Mouse (Mus musculus): ENCODE measurements at regions not wholly inside any gene's neighbourhood (a gene's known extent, or its start where the extent isn't known, plus 50 kb on each side); places are given as distances from the start of the nearest gene placed in this dataset.

DNA sequence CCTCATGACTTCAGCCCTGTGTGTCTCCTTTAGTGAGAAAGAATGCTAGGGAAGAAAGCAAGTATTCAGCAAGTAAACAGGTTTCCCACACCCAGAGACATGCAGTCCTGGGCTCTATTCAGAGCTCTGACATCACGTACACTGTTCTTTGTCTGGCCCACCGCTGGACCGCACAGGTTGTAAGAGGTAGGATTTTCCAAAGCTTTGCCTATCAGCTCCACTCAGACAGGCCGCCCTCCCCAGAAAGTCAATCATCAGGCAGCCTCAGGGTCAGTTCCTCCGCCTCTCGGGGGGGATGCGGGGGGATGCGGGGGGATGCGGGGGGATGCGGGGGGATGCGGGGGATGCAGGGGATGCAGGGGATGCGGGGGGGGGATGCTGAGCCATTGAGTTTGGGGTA lies 94.7 kb upstream of the Smarca2 start:
- intact Hi-C loops (cut with DNase I): no loop called here
- DNase-seq (ENCODE audit: extremely low spot score in 1 of 2, low spot score in 2 of 2): no peak

DNA sequence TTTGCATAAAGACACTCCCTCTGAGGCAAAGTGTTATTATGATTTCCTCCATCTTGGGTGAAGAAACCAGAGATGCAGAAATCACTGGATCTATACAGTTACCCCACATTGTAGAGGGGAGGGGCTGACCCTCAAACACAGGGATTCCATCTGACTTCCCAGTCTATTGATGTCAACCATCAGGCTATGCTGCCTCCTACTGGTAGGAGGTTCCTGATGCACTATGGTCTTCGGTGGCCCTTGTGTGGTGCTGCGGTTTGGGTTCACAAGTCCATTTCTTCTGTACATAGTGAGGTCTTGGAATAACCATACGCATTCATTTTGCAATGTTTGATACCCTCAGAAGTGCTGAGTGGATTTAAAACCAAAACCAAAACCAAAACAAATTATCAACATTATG lies 94.0 kb upstream of the Smarca2 start:
- no peak for DNase-seq (ENCODE audit: extremely low spot score in 1 of 2, low spot score in 2 of 2)
- intact Hi-C loops (cut with DNase I): no loop called here

DNA sequence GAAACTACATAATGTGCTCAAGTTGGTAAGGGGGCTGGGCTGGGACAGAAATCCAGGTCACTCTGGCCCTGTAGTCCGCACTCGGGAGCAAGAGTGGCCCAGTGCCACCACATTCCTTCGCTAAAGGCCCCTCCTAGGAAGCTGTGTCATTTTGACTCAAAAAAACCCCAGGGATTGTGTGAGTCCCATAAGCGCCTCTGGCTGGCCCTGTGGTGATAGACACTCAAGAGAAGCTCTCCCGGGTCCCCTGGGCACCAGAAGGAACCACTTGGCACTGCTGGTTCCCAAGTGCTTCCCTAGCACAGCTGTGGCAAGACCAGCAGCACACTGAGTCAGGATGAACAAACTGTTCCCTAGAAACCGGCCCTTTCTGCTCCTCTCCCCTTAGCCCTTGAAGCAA lies 93.1 kb upstream of the Smarca2 start:
- DNase-seq (ENCODE audit: extremely low spot score in 1 of 2, low spot score in 2 of 2): no peak
- intact Hi-C loops (cut with DNase I): no loop called here

DNA sequence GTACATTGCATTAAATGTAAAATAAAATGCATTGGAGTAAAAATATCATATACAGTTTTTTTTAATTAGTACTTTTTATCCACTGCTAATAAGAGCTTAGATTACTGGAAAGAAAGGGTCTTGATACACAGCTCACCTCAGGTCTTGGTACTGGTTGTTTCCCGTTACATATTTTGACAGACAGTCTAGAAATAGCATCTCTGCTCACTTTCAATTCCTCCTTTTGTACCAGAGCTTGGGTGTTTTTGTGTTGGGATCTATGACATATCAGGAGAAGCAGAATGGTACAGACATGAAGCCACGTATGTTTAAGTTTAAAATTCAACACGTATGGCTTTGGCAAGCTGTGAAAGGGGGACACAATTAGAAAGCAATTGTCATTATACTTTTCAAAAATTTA lies 80.3 kb upstream of the Smarca2 start:
- intact Hi-C loops (cut with DNase I): no loop called here
- DNase-seq (ENCODE audit: extremely low spot score in 1 of 2, low spot score in 2 of 2): no peak

DNA sequence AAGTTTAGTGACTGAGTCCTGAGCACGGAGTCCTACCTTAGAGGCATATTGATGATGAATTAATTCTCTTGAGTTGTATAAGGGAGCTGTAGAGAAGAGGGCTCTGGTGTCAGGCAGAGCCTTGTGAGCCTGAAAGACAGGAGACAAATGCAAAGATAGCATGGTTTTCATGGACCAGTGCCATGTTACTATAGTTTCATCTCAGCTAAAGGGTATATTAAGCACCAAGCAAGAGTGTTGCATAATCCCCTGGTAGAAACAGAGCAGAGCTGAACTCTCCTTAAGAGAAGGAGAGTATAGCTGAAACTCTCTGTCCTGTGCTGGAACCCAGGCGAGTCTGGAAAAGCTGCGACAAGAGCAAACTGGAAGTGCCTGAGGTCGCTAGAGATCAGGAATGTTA lies 73.5 kb upstream of the Smarca2 start:
- intact Hi-C loops (cut with DNase I): no loop called here
- no peak for DNase-seq (ENCODE audit: extremely low spot score in 1 of 2, low spot score in 2 of 2)

DNA sequence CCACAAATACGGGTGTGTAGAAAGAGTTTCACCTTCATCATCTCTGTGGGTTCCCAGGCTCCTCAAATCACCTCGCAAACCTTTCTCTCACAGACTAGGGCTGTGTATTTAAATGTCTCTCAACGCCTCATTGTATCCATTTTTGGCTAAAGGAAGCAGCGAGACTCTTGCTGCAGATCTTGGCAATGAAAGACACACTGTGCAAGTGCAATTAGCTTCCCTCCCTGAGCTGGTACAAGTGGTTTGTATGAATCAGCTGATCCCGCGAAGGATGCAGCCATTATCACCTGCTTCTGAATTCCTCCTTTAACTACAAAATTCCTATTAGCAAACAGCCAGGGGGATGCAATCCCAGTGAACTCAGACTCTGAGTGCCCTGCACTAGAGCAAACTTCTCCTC lies 72.3 kb upstream of the Smarca2 start:
- DNase-seq (ENCODE audit: extremely low spot score in 1 of 2, low spot score in 2 of 2): no peak
- intact Hi-C loops (cut with DNase I): no loop called here

DNA sequence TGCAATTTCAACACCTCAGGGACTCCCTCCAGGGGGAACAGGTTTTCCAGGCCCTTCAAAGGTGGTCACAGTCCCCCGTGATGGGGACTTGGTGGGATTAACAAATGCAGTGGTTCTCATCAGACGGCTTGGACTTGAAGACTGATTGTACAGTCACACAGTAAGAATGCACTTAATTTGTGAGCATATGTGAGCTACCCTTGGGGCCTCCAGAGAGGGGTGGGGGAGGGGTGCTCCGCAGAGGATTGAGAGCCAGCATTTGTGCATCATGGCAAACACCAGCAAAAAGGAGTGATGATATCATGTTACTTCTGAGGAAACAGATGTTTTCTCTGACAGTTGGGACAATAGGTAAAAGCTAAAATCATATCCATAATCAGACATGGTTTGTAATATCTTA lies 59.2 kb upstream of the Smarca2 start:
- no peak for DNase-seq (ENCODE audit: extremely low spot score in 1 of 2, low spot score in 2 of 2)
- intact Hi-C loops (cut with DNase I): no loop called here

DNA sequence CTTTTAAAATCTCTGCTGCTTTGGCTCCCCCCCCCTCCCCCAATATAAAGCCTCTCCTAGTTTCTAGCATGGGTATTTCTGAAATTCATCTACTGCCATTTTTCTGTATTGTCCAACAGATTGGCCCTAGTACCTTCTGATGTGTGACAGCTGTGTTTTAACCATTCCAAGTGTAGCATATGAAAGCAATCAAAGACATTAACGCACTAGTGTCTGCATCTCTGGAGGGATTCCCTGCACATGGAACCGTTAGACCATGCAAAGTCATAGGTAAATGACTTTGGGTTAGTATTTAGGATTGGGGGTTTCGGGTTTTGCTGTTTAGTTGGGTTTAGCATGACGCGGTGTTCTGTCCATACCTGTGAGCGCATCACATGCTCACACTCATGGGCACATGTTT lies 57.3 kb upstream of the Smarca2 start:
- DNase-seq (ENCODE audit: extremely low spot score in 1 of 2, low spot score in 2 of 2): no peak

DNA sequence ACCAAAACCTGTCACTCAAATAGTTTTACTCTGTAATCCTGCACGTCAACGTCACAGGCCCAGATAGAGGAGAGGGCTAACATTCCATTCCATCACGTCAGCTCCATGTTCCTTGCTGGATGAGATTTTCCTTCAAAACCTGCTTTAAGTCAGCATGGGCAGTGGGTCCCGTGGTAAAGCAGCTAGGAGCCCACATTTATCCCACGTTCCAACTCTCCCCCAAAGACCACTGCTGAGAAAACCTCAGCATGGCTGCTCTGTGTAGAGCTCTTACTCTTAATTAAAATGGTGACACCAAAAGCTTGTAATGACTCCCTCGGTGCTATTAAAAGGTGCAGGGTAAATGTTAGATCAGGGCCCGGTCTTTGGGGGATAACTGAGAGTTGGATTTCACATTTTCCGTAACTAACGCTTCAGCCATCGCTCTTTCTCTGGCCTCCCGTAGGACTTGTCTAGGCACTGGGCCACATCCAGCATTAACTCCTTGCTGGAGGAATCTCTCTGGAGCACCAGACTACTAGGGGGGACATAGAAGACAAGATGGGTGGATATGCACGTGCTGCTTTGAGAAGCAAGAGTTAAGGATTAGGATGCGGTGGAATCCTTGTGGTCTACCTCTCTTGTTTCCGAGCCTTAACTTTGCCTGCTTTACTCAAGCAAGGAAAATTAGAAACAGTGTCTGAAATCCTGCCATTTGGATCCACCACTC lies 56.1 kb upstream of the Smarca2 start:
- DNase-seq (ENCODE audit: extremely low spot score in 1 of 2, low spot score in 2 of 2): no peak
- intact Hi-C loops (cut with DNase I): no loop called here

More for the DNA sequence above, 57.3 kb upstream of the Smarca2 start:
- intact Hi-C loops (cut with DNase I): no loop called here

DNA sequence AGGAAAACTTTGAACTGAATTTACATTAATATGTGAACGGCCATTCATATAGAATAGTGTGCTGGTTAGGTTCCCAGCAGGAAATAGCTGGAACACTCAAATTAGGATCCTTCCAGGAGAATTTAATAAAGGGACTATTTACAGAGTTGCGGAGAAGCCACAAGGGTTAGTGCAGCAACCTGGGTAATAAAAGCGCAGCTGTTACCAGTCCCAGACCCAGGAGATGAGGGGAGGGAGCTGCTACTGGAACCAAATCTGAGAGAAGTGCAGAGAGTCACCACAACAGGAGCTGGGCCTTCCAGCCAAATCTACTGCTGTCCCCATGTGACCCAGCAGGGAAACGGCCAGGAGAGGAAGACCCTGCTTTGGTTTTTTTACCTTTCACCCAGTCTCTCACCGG lies 54.6 kb upstream of the Smarca2 start:
- intact Hi-C loops (cut with DNase I): no loop called here
- DNase-seq (ENCODE audit: extremely low spot score in 1 of 2, low spot score in 2 of 2): no peak
